Mouse (Mus musculus): Measurements from ENCODE around the gene Syce2. TPM values are rescaled to one million over a fixed set of nuclear protein-coding genes. Genes with fewer than 3 reads are reported as not detected.

Gene Syce2
- total RNA-seq, 4 experiments from 2014 or later = 0.82 to 2.5 (median 1.5) TPM

DNA sequence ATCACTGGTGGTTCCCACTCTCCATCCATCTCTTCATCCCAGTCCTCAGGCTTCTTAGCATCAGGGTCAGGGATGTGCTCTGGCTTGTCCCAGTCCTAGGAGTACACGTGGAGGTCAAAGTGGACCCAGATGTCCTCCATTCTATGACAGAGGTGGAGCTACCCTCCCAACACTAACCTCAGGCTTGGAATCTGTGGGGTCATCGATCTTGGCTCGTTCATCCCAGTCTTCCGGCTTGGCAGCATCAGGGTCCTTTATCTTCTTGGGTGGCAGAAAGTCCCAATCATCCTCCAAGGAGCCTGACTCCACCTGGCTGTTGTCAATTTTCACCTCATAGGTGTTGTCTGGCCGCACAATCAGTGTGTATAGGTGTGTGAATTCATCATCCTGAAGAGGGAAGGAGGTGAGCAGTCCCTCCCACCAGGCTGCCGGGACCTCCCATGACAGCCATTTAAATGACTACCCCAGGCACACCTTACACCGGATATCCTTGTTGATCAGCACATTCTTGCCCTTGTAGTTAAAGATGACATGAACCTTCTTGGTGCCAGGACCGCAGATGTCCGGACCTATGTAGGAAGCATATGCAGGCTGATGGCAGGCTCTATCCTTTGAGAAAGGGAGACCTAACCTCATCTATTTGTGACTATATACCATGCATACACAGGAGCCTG lies 27.4 kb upstream of the Syce2 start:
- DNase-seq (ENCODE audit: low spot score in 2 of 2) = no peak

DNA sequence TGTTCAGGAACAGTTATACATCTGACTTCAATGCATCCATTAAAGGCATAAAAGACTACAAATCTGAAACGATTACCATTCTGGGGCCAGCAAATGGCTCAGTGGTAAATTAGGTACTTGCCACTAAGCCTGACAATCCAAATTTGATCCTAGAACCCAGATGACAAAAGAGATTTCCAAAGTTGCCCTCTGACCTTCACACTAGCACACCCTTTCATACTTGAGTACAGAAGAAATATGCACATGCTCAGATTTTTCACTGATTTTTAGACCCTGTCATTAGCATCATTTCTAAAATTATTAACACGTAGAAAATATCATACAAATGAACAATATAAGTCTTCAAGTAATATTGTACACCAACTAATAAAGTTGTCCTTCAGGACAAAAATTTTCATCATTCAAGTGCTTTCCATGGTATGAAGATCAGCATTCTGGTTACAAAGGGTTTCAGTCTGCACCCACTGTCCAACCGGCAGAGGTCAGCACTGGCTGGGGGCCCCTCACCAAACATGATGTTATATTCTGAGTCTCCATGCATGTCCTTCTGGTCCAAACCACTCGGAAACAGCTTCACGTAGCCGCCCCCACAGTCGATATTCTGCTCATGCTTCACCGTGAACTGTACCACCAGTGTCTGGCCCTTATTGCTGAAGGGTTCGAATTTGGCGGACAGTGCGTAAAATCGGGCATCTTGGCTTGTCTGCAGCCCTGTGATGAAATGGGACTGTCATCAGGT lies 26.4 kb upstream of the Syce2 start:
- DNase-seq (ENCODE audit: low spot score in 2 of 2) = no peak

DNA sequence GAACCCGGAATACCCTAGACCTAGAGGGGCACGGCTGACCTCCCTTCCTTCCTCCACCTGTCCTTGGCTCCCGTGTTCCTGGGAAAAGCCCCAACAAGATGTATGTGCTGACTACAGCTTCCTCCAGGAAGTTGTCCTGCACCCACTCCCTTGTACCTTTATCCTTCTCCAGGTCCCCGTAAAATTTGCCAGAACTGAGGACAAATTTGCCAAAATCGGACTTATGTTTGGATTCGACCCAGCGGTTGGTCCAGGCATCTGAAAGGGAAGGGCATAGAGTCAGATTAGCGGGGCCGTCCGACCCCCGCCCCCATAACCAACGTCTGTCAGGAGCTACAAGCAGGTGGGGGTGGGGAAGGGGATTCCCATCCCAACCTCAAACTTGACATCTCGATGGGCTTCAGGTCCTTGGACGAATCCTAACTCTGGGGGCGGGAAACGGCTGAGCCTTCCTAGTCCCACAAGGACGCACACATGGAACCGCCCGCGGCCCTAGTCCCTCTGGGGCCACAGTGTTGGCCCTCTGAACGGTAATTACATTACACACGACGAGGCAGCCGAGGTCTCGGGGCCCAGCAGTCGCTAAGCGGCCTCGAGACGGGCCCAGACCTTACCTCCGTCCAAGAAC lies 25.7 kb upstream of the Syce2 start:
- no peak for DNase-seq (ENCODE audit: low spot score in 2 of 2)

DNA sequence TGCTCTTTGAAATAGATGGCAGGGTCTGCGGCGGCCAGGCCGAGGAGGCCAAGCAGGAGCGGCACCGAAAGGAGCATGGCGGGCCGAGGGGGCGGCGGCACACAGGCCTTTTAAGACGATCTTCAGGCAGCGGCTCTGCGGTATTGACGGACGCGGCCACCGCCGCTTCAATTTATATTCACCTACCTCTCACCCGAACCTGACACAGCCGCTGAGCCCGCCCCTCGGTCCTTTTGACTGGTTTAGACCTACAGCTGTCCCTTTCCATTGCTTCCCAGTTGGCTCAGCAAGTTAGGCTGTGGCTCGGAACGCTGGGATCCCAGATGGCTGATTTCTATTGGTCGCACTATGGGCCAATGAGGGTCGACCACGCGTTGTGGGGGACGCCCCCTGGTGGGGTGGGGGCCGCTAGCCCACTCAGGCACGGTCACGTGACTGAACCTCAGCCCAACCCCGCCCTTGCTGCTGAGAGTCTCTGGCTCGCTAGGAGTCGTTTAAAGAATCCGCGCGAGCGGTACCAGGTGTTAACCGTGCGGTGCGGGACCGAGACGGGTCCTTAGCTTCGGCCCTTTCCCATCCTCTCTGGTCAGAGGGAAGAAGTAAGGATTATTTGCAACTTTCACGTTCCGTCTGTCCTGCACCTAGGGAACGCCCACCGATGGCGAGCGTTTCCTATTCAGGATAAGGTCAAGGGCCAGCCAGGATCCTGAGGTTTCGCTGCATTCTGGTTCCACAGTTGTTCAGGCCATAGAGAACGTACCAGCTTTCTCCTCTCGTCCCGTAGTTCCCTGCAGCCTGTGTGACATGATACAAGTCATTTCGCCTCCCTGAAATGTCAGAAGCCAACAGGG lies 25.0 kb upstream of the Syce2 start, which contains the start of gene Calr:
Gene Calr (minus strand): TSS at position 213 of the 851 bp plus-strand sequence.
- DNase-seq (ENCODE audit: low spot score in 2 of 2) = peak; percentile 99 to 100

DNA sequence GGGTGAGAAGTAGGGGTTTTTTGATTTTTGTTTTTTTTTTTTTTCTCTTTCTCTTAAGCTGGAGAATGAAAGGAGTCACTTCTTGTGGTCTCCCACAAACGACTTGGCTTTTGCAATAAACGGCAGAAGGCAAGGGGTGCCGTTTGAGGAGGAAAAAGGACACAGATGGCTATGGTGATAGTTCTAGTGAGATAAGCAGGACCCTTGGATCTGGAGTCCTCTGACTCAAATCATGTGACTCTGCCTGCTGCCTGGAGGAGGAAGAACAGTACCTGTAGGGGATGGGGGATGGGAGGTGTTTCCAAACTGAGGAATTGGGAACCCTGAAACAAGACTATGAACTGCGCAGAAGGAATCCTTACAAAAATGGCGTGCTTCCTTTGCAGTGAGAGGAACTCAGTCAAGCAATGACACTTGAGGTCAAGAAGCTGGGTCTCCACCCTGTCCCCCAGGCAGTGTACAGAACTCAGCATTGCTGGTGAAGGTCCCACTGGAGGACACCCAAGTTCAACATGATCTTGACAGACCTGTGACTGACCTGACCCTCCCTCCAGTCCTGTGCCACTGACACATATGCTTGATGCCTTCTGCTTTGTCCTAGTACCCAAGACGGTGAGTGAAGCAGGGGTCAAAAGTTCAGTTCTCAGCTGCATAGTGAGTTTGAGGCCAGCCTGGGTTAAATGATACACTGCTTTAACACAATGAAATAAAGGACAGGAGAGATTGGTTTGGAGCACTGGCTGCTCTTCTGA lies 24.1 kb upstream of the Syce2 start:
- no peak for DNase-seq (ENCODE audit: low spot score in 2 of 2)

DNA sequence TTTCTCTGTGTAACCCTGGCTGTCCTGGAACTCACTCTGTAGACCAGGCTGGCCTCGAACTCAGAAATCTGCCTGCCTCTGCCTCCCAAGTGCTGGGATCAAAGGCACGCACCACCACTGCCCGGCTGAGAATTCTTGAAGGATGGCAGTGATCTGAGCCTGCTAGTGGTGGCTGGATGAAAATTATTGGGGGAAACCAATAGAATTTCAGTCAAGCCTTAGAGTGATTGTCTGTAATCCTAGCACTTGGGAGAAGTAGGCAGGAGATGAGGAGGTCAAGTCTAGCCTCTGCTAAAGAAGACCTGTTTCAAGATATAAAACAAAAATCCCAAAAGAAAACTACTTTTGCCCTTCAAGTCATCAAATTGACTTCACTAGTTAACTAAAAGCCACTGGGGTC lies 15.5 kb upstream of the Syce2 start:
- DNase-seq (ENCODE audit: low spot score in 2 of 2) = no peak

DNA sequence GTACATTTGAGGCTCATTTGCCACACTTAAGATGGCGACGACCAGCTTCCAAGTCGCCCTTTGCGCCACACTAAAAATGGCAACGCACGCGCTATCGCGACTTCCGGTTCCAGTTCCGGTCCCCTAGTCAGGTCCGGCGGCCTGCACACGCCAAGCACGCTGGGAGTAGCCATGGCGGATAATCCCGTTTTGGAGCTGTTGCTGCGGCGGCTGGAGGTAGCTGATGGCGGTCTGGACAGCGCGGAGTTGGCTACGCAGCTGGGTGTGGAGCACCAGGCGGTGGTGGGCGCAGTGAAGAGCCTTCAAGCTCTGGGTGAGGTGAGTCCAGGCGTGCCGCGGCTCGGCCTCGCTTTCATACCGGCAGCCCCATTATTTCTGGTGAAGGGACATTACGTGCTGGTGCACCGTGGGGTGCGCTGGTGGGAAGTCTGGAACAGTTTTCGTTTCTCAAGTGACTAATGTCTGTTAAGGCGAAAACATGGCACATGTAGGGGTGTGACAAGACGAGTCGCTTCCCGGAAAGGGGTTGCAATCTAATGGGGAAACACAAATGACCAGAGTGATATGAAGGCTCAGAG lies 15.0 kb upstream of the Syce2 start, which contains the start of gene Farsa:
Gene Farsa (plus strand): TSS at position 126 of the 578 bp plus-strand sequence.
- DNase-seq (ENCODE audit: low spot score in 2 of 2) = peak; percentile 82 to 87

DNA sequence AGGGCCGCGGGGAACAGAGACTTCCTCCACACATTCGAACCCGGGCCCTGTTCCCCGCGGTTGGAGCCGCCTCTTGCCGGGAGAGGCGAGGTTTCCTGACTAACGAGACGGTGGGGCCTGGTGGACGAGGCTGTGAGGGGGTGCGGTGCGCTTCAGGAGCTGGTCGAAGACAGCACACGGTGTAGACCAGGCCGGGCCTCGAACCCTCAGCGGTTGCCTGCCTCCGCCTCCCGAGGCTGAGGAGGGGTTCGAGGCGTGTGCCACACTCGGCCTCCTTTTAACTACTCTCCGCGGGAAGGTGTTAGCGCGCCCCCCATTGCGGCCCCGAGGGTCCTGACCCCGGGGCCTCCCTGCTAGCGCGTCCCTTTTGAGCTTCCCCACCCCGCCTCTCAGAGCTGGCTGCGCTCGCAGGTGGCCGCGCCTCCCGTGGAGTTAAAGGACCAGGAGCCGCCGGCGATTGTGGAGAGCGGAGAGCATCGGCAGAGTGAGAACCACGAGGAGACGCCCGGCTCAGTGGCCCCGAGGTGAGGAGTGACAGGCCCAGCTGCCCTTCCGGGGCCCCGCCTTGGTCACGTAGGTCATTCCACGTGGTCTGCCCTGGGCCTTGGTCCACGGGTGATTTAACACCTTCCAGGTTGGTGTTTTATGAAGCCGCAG lies 526 bp downstream of the Syce2 start:
- DNase-seq (ENCODE audit: low spot score in 2 of 2) = peak in 1 of 2 experiments; percentile 23

DNA sequence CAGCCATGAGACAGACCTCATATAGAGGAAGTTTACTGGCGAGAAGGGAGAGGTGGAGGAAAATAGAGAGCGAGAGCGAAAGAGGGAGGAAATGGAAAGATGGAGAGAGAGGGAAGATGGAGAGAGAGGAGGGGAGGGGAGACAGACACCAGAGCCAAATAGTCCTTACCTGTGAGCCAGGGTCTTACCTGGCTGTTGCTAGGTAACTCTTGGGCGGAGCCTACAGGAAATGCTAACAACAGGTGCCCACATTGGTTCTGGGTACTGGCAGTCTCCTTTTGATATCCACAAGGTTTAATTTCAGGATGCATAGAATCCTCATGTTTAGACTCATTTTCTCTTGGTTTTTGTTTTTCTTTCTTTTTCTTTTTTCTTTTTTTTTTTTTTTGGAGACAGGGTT lies 1.1 kb downstream of the Syce2 start:
- no peak for DNase-seq (ENCODE audit: low spot score in 2 of 2)

DNA sequence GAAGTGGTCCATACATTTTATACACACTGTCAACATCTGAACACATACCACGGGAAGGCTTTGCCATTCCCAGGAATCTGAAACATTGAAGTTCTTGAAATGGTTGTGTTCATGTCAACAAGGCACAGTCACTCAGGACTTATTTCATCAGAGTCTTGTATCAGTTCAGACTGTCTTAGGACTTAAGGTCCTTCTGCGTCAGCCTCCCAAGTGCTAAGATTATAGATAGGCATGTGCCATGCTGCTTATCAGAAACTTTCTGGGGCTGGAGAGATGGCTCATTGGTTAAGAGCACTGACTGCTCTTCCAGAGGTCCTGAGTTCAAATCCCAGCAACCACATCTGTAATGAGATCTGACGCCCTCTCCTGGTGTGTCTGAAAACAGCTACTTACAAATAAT lies 2.4 kb downstream of the Syce2 start:
- DNase-seq (ENCODE audit: low spot score in 2 of 2) = no peak

DNA sequence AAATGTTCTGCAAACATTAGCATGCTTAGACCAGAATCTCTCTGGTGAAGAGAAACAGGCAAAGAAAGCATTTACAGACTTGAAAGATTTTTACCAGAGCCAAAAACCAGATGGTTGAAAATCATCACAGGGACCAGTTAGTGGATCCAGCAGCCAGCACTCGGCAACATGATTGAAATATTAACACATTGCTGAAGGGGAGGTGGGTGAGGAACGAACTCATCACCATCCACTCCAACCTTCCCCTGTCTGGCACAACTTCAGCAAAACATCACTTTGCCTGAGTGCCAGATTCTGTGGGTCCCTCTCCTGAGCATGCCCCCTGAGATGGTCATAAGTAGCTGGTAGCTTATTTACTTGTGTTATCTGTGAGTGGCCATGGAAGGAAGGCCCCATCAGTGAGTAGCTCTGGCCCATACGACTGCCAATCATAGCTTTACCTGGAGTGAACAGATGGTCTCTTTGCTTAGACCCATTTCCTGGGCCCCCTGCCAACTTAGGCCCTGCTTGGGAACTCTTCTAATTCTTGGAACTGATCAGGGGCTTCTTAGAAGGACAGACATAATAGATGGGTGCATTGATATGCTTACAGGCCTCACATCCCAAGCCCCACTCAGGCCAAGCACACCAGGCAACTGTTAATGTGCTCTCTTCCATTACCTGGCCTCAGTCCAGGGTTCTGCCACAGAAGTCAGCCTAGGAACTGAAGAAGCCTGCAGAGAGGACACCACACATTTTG lies 5.6 kb downstream of the Syce2 start:
- no peak for DNase-seq (ENCODE audit: low spot score in 2 of 2)

DNA sequence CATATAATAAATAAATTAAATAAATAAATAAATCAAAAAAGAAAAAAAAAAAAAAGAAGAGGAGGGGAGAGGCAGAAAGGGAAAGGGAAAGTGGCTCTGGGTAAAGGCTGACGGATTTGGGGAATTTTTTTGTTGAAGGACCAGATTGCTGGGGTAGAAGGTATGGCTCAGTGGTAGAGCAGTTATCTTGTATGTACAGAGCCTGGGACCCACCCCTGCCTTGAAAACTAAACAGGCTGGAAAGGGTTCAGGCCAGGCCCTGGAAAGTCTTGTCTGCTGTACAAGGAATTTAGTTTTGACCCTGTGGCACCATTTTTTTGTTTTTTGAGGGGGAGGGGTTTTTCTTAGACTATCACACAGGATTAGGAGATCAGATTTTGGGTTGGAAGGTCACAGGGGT lies 7.0 kb downstream of the Syce2 start:
- no peak for DNase-seq (ENCODE audit: low spot score in 2 of 2)

DNA sequence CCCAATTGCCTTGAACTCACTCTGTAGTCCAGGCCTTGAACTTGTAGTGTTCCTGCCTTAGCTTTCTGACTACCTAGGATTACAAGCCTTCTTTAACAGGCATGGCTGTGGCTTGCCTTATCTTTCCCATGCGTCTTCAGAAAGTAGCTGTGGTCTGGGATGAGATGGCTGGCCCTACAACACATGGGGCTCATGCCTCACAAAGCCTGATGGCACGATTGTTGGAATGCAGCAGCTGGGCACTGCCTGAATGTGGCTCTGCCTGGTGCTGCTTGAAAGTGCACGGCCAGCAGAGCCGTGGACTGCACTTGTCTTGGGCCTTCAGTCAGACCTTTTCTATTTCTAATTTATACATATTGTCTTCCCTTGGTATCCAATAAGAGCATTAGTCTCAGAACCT lies 12.8 kb downstream of the Syce2 start:
- DNase-seq (ENCODE audit: low spot score in 2 of 2) = no peak

DNA sequence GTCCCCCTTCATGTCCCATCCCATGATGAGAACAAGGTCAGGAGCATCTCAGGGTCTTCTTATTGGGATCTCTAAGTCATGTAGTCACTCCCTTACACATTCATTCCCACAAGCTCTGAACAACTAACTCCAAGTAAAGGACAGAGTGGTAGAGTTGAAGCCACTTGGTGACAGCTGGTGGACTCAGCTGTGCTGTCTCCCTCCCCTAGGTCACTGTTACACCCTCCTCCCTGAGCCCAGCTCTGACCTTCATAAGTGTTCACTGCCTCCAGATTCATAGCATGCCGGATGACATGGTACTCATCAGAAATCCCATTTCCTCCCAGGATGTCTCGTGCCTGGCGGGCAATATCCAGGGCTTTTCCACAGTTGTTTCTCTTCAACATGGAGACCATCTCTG lies 16.4 kb downstream of the Syce2 start:
- DNase-seq (ENCODE audit: low spot score in 2 of 2) = no peak

DNA sequence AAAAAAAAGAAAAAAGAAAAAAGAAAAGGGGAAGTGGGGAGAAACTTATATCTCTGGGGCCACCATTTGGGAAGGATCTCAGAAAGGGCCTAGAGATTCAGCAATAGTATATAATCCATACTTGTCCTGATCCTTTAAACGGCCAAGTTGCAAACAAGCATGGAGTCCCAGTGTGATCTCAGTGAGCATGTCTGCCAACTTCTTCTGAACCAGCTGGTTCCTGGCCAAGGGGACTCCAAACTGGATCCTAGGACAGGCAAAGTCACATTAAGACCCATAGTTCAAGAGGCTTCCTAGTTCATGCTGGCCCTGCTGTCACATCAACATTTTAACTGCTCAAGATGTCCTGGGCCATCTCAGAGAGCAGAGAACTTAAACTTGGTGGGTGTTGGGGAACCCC lies 17.2 kb downstream of the Syce2 start:
- DNase-seq (ENCODE audit: low spot score in 2 of 2) = no peak

DNA sequence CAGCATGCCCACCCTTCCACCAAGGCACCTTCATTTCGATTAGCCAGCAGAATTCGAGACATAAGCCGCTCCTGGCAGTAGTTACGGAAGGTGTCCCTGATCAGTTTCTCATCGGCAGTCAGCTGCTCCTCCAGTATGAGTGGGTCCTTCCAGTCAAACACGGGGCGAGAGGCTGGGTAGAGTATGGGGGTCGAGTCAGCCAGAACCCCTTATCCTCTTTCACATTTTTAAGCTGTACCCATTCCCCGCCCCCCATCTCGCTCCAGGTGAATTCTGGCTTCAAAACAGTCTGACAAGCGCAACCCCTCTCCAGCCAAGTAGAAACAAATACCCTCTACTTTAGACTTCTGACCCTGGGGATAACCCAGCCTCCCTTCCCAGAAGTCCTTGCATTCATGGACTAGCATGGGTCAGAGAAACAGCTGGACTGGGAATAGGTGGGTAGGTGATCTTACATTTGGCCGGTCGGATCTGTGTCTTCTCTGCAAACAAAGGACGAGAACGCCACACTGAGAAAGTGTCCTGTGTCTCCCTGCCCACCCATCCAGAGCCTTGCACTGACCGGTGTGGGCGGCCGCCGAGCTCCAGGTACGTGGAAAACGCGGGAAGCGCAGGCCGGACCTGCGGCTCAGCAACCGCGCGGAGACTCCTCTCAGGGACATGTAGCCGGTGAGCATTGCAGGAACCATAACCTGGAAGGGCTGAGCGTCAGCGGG lies 21.2 kb downstream of the Syce2 start:
- no peak for DNase-seq (ENCODE audit: low spot score in 2 of 2)

DNA sequence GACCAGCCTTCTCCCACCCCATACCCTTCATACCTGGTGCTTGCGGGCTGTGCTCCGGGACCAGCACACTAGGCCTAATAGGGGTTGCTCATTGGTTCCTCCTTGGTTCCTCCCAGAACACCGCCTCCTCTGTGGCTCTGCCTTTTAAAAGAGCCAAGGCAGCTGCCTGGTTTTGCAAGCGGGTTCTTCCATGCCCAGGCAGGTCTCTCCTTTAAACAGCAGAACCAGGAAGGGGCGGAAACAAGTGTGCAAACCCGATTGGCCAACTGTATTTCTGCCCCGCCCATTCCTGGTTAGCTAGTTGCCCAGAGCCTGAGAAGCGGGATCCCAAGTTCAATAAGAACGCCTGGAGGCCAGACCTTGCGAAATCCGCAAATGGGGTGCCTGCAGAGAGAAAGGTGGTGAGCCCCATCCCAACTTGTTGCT lies 21.8 kb downstream of the Syce2 start, which contains the start of gene Gcdh:
Gene Gcdh (minus strand): TSS at position 213 of the 426 bp plus-strand sequence.
- DNase-seq (ENCODE audit: low spot score in 2 of 2) = peak; percentile 81 to 89

DNA sequence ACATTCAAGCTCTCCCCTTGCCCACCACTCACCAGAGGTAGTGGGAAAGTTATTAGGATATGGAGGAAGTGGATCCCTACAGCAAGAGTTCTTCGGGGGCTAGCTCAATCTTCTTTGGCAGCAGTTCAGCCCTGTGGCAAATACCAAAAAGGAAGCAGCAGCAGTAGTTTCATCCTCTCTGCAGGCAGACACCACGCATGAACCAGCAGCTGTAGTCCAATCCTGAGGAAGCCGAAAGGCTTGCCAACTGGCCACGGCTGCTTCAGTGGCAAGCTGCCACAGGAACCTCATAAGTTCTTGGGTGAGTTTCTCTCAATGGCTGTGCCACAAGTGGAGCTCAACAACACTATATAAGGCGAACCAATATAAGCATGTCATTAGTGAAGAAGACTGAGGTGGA lies 24.1 kb downstream of the Syce2 start:
- no peak for DNase-seq (ENCODE audit: low spot score in 2 of 2)

Measured in gastrocnemius, adult 8-10 months (tissue).